Mouse (Mus musculus) kidney, postnatal 0 days (tissue): Measurements from ENCODE around the gene Zfp276. TPM values are rescaled to one million over a fixed set of nuclear protein-coding genes. Genes with fewer than 3 reads are reported as not detected.

Experiments
- ATAC-seq: fragments of 200-750 bp; cut with Nextera tagmentation; replicated peaks from 2 replicates; pipeline ENCODE4 v1.8.0; 2017; ENCODE audit warnings: low read depth, moderate number of reproducible peaks, moderate TSS enrichment, moderate library complexity; ENCODE audit not compliant: low FRiP score
- DNase-seq: peaks from one replicate; pipeline ENCODE4 v3.0.0-alpha.2; 2016; ENCODE audit warnings: low spot score
- H3K27ac ChIP-seq: fragments of 300-500 bp; sonication (generic); 2 replicates; pipeline ENCODE4 v1.5.1; 2014; ENCODE audit warnings: mild to moderate bottlenecking
- H3K27me3 ChIP-seq: fragments of 300-500 bp; sonication (generic); 2 replicates; pipeline ENCODE4 v1.6.1; 2014; ENCODE audit warnings: low read length, mixed read lengths; ENCODE audit not compliant: insufficient read depth
- H3K36me3 ChIP-seq: fragments of 300-500 bp; sonication (generic); 2 replicates; pipeline ENCODE4 v1.6.1; 2014; ENCODE audit warnings: low read length, mixed read lengths; ENCODE audit not compliant: insufficient read depth
- H3K4me1 ChIP-seq: fragments of 300-500 bp; sonication (generic); replicated peaks from 2 replicates; pipeline ENCODE4 v1.6.1; 2014; ENCODE audit warnings: antibody characterized with exemption, low read length, mixed read lengths; ENCODE audit not compliant: insufficient read depth
- H3K4me2 ChIP-seq: fragments of 300-500 bp; sonication (generic); 2 replicates; pipeline ENCODE4 v1.6.1; 2014; ENCODE audit warnings: mild to moderate bottlenecking, low read length, moderate library complexity, mixed read lengths
- H3K4me3 ChIP-seq: fragments of 300-500 bp; sonication (generic); replicated peaks from 2 replicates; pipeline ENCODE4 v1.5.1; 2014; ENCODE audit warnings: low read depth, low read length
- H3K9ac ChIP-seq: fragments of 300-500 bp; sonication (generic); 2 replicates; pipeline ENCODE4 v1.6.1; 2014; ENCODE audit warnings: low read depth, low read length
- H3K9me3 ChIP-seq: fragments of 300-500 bp; sonication (generic); replicated peaks from 2 replicates; pipeline ENCODE4 v1.6.1; 2016; ENCODE audit warnings: low read length, inconsistent platforms, mixed read lengths
- CTCF ChIP-seq: IDR thresholded peaks from 2 replicates; pipeline ENCODE4 v1.5.1; 2016; ENCODE audit warnings: antibody characterized with exemption, low read depth, mild to moderate bottlenecking, moderate library complexity
- WGBS: fragments of 180-500 bp; shearing (Covaris S2); extraction: QIAGEN DNeasy Blood & Tissue Kit; methylation state at CpG from one replicate; pipeline ENCODE4 v1.1.7; 2014; 5-methylcytosine and 5-hydroxymethylcytosine counted together
- polyA plus RNA-seq: library from polyadenylated mRNA; unstranded; fragments of >200 nt; fragmentation: Nextera tagmentation; extraction: Ambion mirVana; gene quantifications from 2 replicates; pipeline ENCODE4 v1.2.1, GENCODE M21; 2015

Gene Zfp276
- polyA plus RNA-seq, 1 experiment from 2014 or later, result 13.1 TPM

DNA sequence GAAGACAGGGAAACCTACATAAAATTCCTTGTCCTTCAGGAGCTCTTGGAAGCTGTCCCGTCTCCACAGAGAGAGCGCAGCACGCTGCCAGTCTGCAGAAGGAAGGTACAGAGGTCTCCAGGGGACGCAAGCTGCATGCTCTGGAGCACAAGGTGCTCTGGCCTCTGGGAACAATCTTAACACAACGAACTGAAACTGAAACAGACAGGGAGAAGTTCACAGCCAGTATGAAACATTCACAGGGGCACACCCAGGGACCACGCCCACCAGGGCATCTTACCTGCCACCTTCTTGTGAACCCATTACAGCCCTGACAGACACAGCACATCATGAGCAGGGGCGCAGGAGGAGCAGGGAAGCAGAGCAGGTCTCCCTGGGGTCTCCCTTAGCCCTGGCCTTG is 30.0 kb downstream of the Zfp276 start:
- Histone ChIP-seq H3K9ac (no peak overlapping the region), H3K4me1 (no peaks in the 10 kb centered on the region), H3K27ac (no peak overlapping the region), H3K4me3 (no peak overlapping the region), H3K27me3 (no peaks in the 10 kb centered on the region), H3K36me3 (peaks cover 13% of the 10 kb centered on the region; the same call in 1 of the 2 replicates), H3K9me3 (no peaks in the 10 kb centered on the region), H3K4me2 (no peak overlapping the region)
- ATAC-seq (no peak), DNase-seq (no peak)
- WGBS, result 89% methylated on average over 7 of the region's 7 CpGs
- TF ChIP-seq CTCF, result no peak

DNA sequence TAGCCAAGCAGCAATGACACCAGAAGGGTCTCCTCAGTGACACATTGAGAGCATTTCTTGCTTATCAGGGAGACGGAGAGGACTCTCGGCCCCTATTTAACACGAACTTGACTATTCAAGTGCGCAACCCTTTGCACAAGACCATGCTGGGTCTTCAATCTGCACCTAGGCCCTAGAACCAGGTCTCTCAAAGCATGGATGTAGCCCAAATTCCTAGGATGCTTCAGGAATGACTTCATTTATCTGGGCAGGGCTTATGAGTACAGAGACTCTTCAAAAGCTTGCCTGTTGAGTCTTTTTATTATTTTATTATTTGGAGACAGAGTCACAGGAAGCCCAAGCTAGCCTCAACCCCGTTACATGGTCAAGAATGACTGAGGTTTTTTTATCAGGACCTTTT is 30.5 kb downstream of the Zfp276 start:
- no peaks in the 10 kb centered on the region for H3K4me1 ChIP-seq
- no peak for TF ChIP-seq CTCF
- peaks cover 13% of the 10 kb centered on the region; the same call in 1 of the 2 replicates for H3K36me3 ChIP-seq
- H3K27me3 ChIP-seq, result no peaks in the 10 kb centered on the region
- H3K27ac ChIP-seq, result no peak overlapping the region
- DNase-seq, result no peak
- no peak overlapping the region for H3K4me2 ChIP-seq
- no peaks in the 10 kb centered on the region for H3K9me3 ChIP-seq
- no peak for ATAC-seq
- no peak overlapping the region for H3K9ac ChIP-seq
- WGBS, result 86% methylated on average over 5 of the region's 5 CpGs
- H3K4me3 ChIP-seq, result no peak overlapping the region

DNA sequence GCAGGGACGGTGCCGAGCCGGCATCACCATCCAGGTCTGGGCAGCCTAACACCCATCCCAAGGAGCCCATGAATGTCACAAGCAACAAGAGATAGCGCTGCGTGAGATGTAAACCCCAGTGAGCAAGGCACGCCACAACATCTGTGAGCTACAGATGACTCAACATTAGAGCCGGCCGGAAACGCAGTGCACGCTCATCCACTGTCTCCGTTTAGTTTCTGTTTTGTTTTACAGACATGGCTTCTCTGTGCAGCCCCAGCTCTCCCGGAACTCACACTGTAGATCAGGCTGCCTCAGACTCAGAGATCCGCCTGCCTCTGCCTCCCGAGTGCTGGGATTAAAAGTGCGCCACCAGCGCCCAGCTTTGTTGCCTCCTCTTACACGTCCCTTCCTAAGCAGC is 33.4 kb downstream of the Zfp276 start:
- Histone ChIP-seq H3K4me1 (no peaks in the 10 kb centered on the region), H3K27ac (no peak overlapping the region), H3K36me3 (peaks cover 7% of the 10 kb centered on the region; the same call in 1 of the 2 replicates), H3K4me3 (no peak overlapping the region), H3K9me3 (no peaks in the 10 kb centered on the region), H3K27me3 (no peaks in the 10 kb centered on the region), H3K4me2 (no peak overlapping the region), H3K9ac (no peak overlapping the region)
- TF ChIP-seq CTCF, result no peak
- DNase-seq, result no peak
- no peak for ATAC-seq
- WGBS, result 97% methylated on average over 17 of the region's 17 CpGs

DNA sequence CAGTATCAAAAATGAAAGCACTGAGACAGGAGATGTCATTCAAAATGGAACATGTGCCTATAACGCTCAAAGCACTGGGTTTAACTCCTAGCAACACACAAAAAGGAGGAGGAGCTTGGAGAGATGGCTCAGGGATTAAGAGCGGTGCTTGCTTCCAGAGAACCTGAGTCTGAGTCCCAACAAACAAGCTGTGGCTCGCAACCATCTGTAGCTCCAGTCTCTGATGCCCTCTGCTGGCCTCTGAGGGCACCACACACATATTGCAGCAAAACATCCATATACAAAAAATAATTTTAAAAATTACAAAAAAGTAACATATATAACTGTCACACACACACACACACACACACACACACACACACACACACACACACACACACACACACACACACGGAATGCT is 36.2 kb downstream of the Zfp276 start:
- no peaks in the 10 kb centered on the region for H3K9me3 ChIP-seq
- TF ChIP-seq CTCF, result peak; percentile 65
- no peaks in the 10 kb centered on the region for H3K4me1 ChIP-seq
- H3K4me3 ChIP-seq, result no peak overlapping the region
- 94% methylated on average over 4 of the region's 4 CpGs for WGBS
- no peaks in the 10 kb centered on the region for H3K27me3 ChIP-seq
- no peak overlapping the region for H3K27ac ChIP-seq
- no peak overlapping the region for H3K4me2 ChIP-seq
- peaks cover 7% of the 10 kb centered on the region; the same call in 1 of the 2 replicates for H3K36me3 ChIP-seq
- DNase-seq (peak; percentile 37), ATAC-seq (no peak)
- H3K9ac ChIP-seq, result no peak overlapping the region

DNA sequence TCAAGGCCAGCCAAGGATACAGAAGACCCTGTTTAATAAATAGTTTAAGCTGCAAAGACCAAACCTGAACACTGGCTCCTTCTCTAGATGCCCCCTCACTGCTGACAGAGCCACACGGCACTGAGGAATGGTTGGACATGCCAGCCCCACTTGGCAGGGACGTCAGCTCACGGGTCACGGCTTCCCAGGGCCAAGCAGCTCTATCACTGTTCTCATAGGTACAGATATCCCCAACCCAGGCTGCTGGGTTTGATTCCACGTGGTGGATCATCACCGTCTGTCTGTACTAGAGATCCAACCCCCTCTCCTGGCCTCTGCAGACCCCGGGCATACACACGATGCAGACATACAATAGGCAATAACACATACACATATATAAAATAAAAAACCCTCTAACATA is 36.7 kb downstream of the Zfp276 start:
- ATAC-seq (no peak), DNase-seq (no peak)
- no peaks in the 10 kb centered on the region for H3K9me3 ChIP-seq
- no peak for TF ChIP-seq CTCF
- H3K9ac ChIP-seq, result no peak overlapping the region
- WGBS, result 96% methylated on average over 8 of the region's 8 CpGs
- no peaks in the 10 kb centered on the region for H3K4me1 ChIP-seq
- peaks cover 7% of the 10 kb centered on the region; the same call in 1 of the 2 replicates for H3K36me3 ChIP-seq
- H3K4me3 ChIP-seq, result no peak overlapping the region
- no peak overlapping the region for H3K4me2 ChIP-seq
- no peak overlapping the region for H3K27ac ChIP-seq
- H3K27me3 ChIP-seq, result no peaks in the 10 kb centered on the region

DNA sequence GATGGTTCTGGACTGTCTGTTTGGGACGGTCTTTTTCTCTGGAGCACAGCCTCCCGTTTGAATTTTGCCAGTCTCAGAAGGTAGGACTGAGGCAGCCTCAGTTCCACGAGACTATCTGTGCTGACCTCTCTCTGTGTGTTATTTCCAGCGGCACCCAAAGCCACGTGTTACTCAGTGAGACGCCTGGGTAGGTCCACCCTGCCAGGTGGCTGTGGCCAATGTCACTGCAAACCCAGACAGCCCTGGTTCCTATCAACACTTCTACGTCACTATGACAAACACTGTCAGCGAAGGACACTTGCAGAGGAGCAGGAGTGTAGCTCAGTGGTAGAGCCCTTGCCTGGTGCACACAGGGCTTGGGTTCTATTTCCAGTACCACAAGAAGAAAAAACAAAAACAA is 37.7 kb downstream of the Zfp276 start:
- DNase-seq (no peak), ATAC-seq (no peak)
- H3K4me2 ChIP-seq, result no peak overlapping the region
- no peaks in the 10 kb centered on the region for H3K4me1 ChIP-seq
- no peak overlapping the region for H3K27ac ChIP-seq
- 0 out of 2 replicates have a peak, but pooled peaks cover 6% of the 10 kb centered on the region for H3K36me3 ChIP-seq
- no peaks in the 10 kb centered on the region for H3K27me3 ChIP-seq
- H3K4me3 ChIP-seq, result no peak overlapping the region
- no peak overlapping the region for H3K9ac ChIP-seq
- no peaks in the 10 kb centered on the region for H3K9me3 ChIP-seq
- 92% methylated on average over 8 of the region's 8 CpGs for WGBS
- TF ChIP-seq CTCF, result no peak

DNA sequence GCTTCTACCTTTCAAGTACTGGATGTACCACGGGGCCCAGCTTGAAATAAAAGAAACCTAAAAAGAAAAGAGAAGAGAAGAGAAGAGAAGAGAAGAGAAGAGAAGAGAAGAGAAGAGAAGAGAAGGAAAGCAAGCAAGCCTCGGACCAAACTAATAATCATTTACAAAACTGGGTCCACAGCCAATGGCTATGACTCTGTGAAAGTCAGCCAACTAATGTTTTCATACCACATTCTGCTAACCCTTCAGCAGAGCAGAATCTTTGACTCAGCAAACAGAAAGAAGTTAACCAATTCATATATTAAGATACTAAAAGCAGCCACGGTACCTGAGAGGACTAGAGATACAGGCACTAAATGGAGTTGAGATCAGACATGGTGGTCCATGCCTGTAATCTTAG is 38.3 kb downstream of the Zfp276 start:
- ATAC-seq (no peak), DNase-seq (no peak)
- Histone ChIP-seq H3K27me3 (no peaks in the 10 kb centered on the region), H3K4me2 (no peak overlapping the region), H3K4me3 (no peak overlapping the region), H3K4me1 (no peaks in the 10 kb centered on the region), H3K36me3 (0 out of 2 replicates have a peak, but pooled peaks cover 6% of the 10 kb centered on the region), H3K9ac (no peak overlapping the region), H3K9me3 (no peaks in the 10 kb centered on the region), H3K27ac (no peak overlapping the region)
- TF ChIP-seq CTCF, result no peak
- WGBS, result 87% methylated on average over 3 of the region's 3 CpGs
